Mouse (Mus musculus) brain, embryonic 14.5 days (tissue): ENCODE measurements around the gene Igf1r. TPM values are rescaled to one million over a fixed set of nuclear protein-coding genes. Genes with fewer than 3 reads are reported as not detected.
A peak's percentile ranks its signal among the peaks of the same experiment; 100 is the strongest.

Experiments
- DNase-seq: peaks from one replicate; pipeline ENCODE4 v3.0.0-alpha.2; 2011; ENCODE audit warnings: low read depth
- CTCF ChIP-seq: fragments of 200-500 bp; IDR thresholded peaks from 2 replicates; pipeline ENCODE4 v1.5.1; 2012; ENCODE audit warnings: inconsistent platforms, mild to moderate bottlenecking, moderate library complexity, borderline replicate concordance; ENCODE audit not compliant: insufficient read depth, insufficient read length; ENCODE audit errors: extremely low read depth
- POLR2A ChIP-seq: fragments of 200-500 bp; IDR thresholded peaks from 2 replicates; pipeline ENCODE4 v1.6.1; 2012; ENCODE audit warnings: mild to moderate bottlenecking, inconsistent platforms, borderline replicate concordance; ENCODE audit not compliant: poor library complexity, insufficient read depth, insufficient read length, severe bottlenecking; ENCODE audit errors: extremely low read depth
- polyA plus RNA-seq: library from polyadenylated mRNA; depleted of rRNA; stranded (reverse); fragments of >200 nt; gene quantifications from 2 replicates; pipeline ENCODE4 v1.2.3, GENCODE M21; 2012

Gene Igf1r
- polyA plus RNA-seq, 1 experiment = 40.6 TPM

- no peak for DNase-seq
- no peak for TF ChIP-seq CTCF
- TF ChIP-seq POLR2A = no peak
Observed at GRCm38 (mm10) chr7:68072524-68073459, 120.2 kb downstream of the Igf1r start.

GRCm38 (mm10) chr7:68073460-68073806 is 120.8 kb downstream of the Igf1r start:
- no peak for TF ChIP-seq POLR2A
- no peak for TF ChIP-seq CTCF
- DNase-seq = peak; percentile 47

GRCm38 (mm10) chr7:68074748-68075147 is 122.1 kb downstream of the Igf1r start:
- DNase-seq = no peak
- TF ChIP-seq POLR2A = no peak
- no peak for TF ChIP-seq CTCF

GRCm38 (mm10) chr7:68075401-68075800 is 122.8 kb downstream of the Igf1r start:
- TF ChIP-seq CTCF (no peak), POLR2A (no peak)
- DNase-seq = no peak

- no peak for TF ChIP-seq CTCF
- no peak for DNase-seq
Observed at GRCm38 (mm10) chr7:68080122-68080845, 127.7 kb downstream of the Igf1r start.

GRCm38 (mm10) chr7:68085338-68085737 is 132.7 kb downstream of the Igf1r start:
- TF ChIP-seq POLR2A = no peak
- TF ChIP-seq CTCF = no peak
- DNase-seq = peak; percentile 96

GRCm38 (mm10) chr7:68085870-68086341 is 133.3 kb downstream of the Igf1r start:
- peak; percentile 69 for DNase-seq
- no peak for TF ChIP-seq CTCF
- TF ChIP-seq POLR2A = no peak

- no peak for DNase-seq
- no peak for TF ChIP-seq CTCF
- TF ChIP-seq POLR2A = no peak
Observed at GRCm38 (mm10) chr7:68087496-68087895, 134.9 kb downstream of the Igf1r start.

GRCm38 (mm10) chr7:68088825-68089224 is 136.2 kb downstream of the Igf1r start:
- TF ChIP-seq CTCF = no peak
- no peak for TF ChIP-seq POLR2A
- DNase-seq = peak; percentile 53

GRCm38 (mm10) chr7:68089725-68090124 is 137.1 kb downstream of the Igf1r start:
- no peak for DNase-seq
- TF ChIP-seq POLR2A (no peak), CTCF (no peak)

- TF ChIP-seq POLR2A = no peak
- no peak for DNase-seq
Observed at GRCm38 (mm10) chr7:68090576-68090975, 137.9 kb downstream of the Igf1r start.
